In genomic region chr7:57384112-57384511, GRCm38 (mm10) we compare ENCODE assay signal across 10 mouse cellular contexts. TPM values are rescaled to one million over a fixed set of nuclear protein-coding genes. Genes with fewer than 3 reads are reported as not detected.
A peak's percentile ranks its signal among the peaks of the same experiment; 100 is the strongest.
DNase-seq lines count a peak whose midpoint lies in the region; ATAC-seq and TF ChIP-seq lines count a peak whose summit lies in the region.
"Had no signal": no experiment of that assay in that cellular context is flagged by ENCODE, and none has a peak within 500 bp of the region (broad histone marks: within the 10 kb centered on the region; RNA-seq: fewer than 3 reads in every experiment).

No protein-coding gene starts in this region.

- H3K4me3 ChIP-seq in hindbrain, postnatal 0 days (ENCODE audit: low read length), result no peak overlapping the region

- no peaks in the 10 kb centered on the region for H3K27me3 ChIP-seq in hindbrain, postnatal 0 days (ENCODE audit: insufficient read depth, low read length)

- intact Hi-C loops in left cerebral cortex, postnatal 4 days (cut with DNase I), result loop anchor here (5.0 kb wide), 1 partner anchor 152 kb away; no protein-coding TSS in a partner anchor
- intact Hi-C loops in gastrocnemius, postnatal 14 days (cut with DNase I; ENCODE audit: low total_unique reads), result loop anchor here (10.0 kb wide), 1 partner anchor 439 kb away; no protein-coding TSS in a partner anchor

- no peaks in the 10 kb centered on the region for H3K9me3 ChIP-seq in hindbrain, postnatal 0 days (ENCODE audit: low read length)

- peak; percentile 91 for TF ChIP-seq CTCF in hindbrain, postnatal 0 days (IDR thresholded peaks at IDR 0.05; ENCODE audit: low read depth)

- H3K4me2 ChIP-seq in hindbrain, postnatal 0 days (ENCODE audit: low read depth, low read length), result peak overlapping the region; percentile 16; the same call in 1 of the 2 replicates

- no peak overlapping the region for H3K27ac ChIP-seq in hindbrain, postnatal 0 days
- H3K27ac ChIP-seq: macrophage had no signal

- 27% methylated on average over 4 of the region's 4 CpGs for WGBS in hindbrain, postnatal 0 days

- peak; percentile 66 for ATAC-seq in hindbrain, postnatal 0 days

- H3K36me3 ChIP-seq in hindbrain, postnatal 0 days (ENCODE audit: insufficient read depth, low read length), result no peaks in the 10 kb centered on the region

- no peaks in the 10 kb centered on the region for H3K4me1 ChIP-seq in hindbrain, postnatal 0 days (ENCODE audit: insufficient read depth, low read length)

- H3K9ac ChIP-seq in hindbrain, postnatal 0 days (replicated peaks; ENCODE audit: low read length), result no peak overlapping the region

- peak; percentile 30 for DNase-seq in adrenal gland, postnatal 10 days
- no peak for DNase-seq in adrenal gland, postnatal 25 days
- peak; percentile 6 for DNase-seq in lung, postnatal 10 days
- no peak for DNase-seq in lung, postnatal 4 days
- peak; percentile 90 for DNase-seq in hindbrain, postnatal 0 days (ENCODE audit: low spot score)
- DNase-seq in left cerebral cortex, postnatal 4 days, result peak; percentile 4
- DNase-seq in gastrocnemius, postnatal 14 days, result no peak
- no peak for DNase-seq in spleen, postnatal 36 days (ENCODE audit: low spot score in 2 of 2)

RNA-seq across cellular contexts. Expression of gene Gabrg3, which starts 2.9 kb away (rescaled TPM):
- total RNA-seq in adrenal gland, postnatal 10 days (2021), result 1 to 10 TPM; 1.5 to 2.0 TPM
- 4.0 and 4.3 TPM in 2 replicates for total RNA-seq in adrenal gland, postnatal 25 days (2021)
- total RNA-seq in hindbrain, postnatal 0 days (2014; rRNA removed), result 13.0 TPM in 2 replicates
- polyA plus RNA-seq in hindbrain, postnatal 0 days (2015; fragmentation: Nextera tagmentation; extraction: Ambion mirVana), result 8.1 and 8.4 TPM in 2 replicates
- 10 to 100 TPM; 21.4 to 22.0 TPM for total RNA-seq in left cerebral cortex, postnatal 4 days (2021)
- under 1 TPM in 1 of 2 experiments, not detected in 1; 0.07 TPM for total RNA-seq in gastrocnemius, postnatal 14 days (2021)
- polyA plus RNA-seq: C2C12, macrophage had no signal

RNA-seq across cellular contexts. Expression of gene Gabrb3, which starts 35.4 kb away (rescaled TPM):
- 1 to 10 TPM; 6.0 to 8.3 TPM for total RNA-seq in adrenal gland, postnatal 10 days (2021)
- 7.4 and 12.3 TPM in 2 replicates for total RNA-seq in adrenal gland, postnatal 25 days (2021)
- total RNA-seq in hindbrain, postnatal 0 days (2014; rRNA removed), result 125 and 134 TPM in 2 replicates
- polyA plus RNA-seq in hindbrain, postnatal 0 days (2015; fragmentation: Nextera tagmentation; extraction: Ambion mirVana), result 34.0 and 39.3 TPM in 2 replicates
- 100 to 1,000 TPM; 195 to 225 TPM for total RNA-seq in left cerebral cortex, postnatal 4 days (2021)
- total RNA-seq in gastrocnemius, postnatal 14 days (2021), result under 1 TPM; 0.16 to 0.18 TPM
- polyA plus RNA-seq: C2C12, macrophage had no signal

Comparison
In these comparisons a context has a peak if more than half of its experiments do, and no peak if none do; other contexts are left out.
1. DNase-seq: peak in adrenal gland, postnatal 10 days (single experiment), lung, postnatal 10 days (single experiment), hindbrain, postnatal 0 days (single experiment) and left cerebral cortex, postnatal 4 days (single experiment); none in adrenal gland, postnatal 25 days (single experiment), lung, postnatal 4 days (0 of 2), gastrocnemius, postnatal 14 days (single experiment) and spleen, postnatal 36 days (0 of 2).